Mouse (Mus musculus) spleen, adult 2 months (tissue): Measurements from ENCODE around the gene Rnf114. TPM values are rescaled to one million over a fixed set of nuclear protein-coding genes. Genes with fewer than 3 reads are reported as not detected.

Source experiments
- DNase-seq, 2 experiments: peaks; one replicate each; pipeline versions ENCODE4 v3.0.0 to v3.0.0-alpha.2; 2012 to 2021; ENCODE audit warnings: low spot score in 2 of 2, low read depth in 1 of 2
- H3K27ac ChIP-seq: fragments of 200-500 bp; 2 replicates; pipeline ENCODE4 v1.5.1; 2012; ENCODE audit warnings: low read length, inconsistent platforms; ENCODE audit not compliant: insufficient read depth
- H3K27me3 ChIP-seq: fragments of 200-500 bp; 2 replicates; pipeline ENCODE4 v1.6.1; 2012; ENCODE audit warnings: mild to moderate bottlenecking, moderate library complexity, low read length, inconsistent platforms; ENCODE audit not compliant: control insufficient read depth, insufficient read depth
- H3K36me3 ChIP-seq: fragments of 200-500 bp; 2 replicates; pipeline ENCODE4 v1.6.1; 2012; ENCODE audit warnings: mild to moderate bottlenecking, low read length, inconsistent platforms; ENCODE audit not compliant: control insufficient read depth, insufficient read depth
- H3K4me1 ChIP-seq: fragments of 200-500 bp; 2 replicates; pipeline ENCODE4 v1.6.1; 2011; ENCODE audit warnings: inconsistent platforms; ENCODE audit not compliant: control insufficient read depth, insufficient read depth, insufficient read length
- H3K4me3 ChIP-seq: fragments of 200-500 bp; 2 replicates; pipeline ENCODE4 v1.5.1; 2011; ENCODE audit warnings: mild to moderate bottlenecking, inconsistent platforms; ENCODE audit not compliant: insufficient read depth, insufficient read length; ENCODE audit errors: extremely low read depth
- CTCF ChIP-seq: fragments of 200-500 bp; IDR thresholded peaks from 2 replicates; pipeline ENCODE4 v1.5.1; 2011; ENCODE audit warnings: mild to moderate bottlenecking, inconsistent platforms; ENCODE audit not compliant: insufficient read depth, insufficient read length, insufficient replicate concordance; ENCODE audit errors: extremely low read depth
- POLR2A ChIP-seq: fragments of 200-500 bp; IDR thresholded peaks from 2 replicates; pipeline ENCODE4 v1.6.1; 2011; ENCODE audit warnings: low read depth, low read length, inconsistent platforms
- WGBS: fragments of 180-500 bp; shearing (Covaris S2); methylation state at CpG from one replicate; pipeline ENCODE4 v1.1.7; 2018; 5-methylcytosine and 5-hydroxymethylcytosine counted together
- polyA plus RNA-seq: library from polyadenylated mRNA; depleted of rRNA; stranded (reverse); fragments of >200 nt; gene quantifications from 2 replicates; pipeline ENCODE4 v1.2.3, GENCODE M21; 2012

Gene Rnf114
- polyA plus RNA-seq, 1 experiment, result 88.0 TPM

DNA sequence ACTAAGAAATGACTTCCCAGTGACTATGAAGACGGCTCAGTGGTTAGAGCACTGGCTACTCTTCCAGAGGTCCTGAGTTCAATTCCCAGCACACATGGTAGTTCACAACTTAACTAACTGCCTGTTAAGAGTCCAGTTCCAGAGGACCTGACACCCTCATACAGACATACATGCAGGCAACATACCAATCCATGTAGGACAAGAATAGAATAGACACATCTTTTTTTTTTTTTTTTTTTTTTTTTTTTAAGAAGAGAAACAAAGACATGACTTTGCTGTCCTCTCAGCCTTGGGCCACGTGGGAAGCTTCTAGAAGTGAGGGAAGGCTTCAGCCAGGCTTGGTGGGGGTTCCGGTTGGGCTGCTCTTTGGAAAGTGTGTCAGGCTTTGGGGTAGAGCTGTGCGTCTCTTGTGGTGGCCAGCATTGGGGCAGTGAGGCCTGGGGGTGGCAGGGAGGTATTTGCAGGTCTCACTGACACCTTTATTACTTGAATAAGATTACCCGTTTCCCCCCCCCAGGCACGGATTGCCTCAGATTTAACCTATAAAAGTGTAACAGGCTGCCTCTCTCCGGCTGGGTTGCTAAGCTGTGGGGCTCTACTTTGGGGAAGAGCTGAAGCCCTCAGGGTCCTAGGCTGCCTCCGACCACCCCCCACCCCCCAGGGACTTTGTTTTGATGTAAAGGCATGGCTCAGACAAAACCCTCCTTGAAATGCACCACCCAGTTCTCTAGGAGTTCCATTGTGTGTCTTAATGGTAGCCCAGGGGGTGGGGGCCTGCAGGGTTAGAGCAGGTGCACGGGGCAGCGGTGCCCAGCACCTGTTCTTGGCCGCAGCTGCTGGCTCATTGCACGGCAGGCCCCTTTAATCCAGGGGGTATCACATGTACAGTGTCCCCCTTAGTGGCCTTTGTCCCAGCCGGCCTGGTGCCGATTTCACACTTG is 47.4 kb downstream of the Rnf114 start:
- WGBS, result 75% methylated on average over 14 of the region's 14 CpGs
- H3K27me3 ChIP-seq, result no peaks in the 10 kb centered on the region
- peaks cover 6% of the 10 kb centered on the region for H3K4me1 ChIP-seq
- DNase-seq, result no peak
- no peak for TF ChIP-seq POLR2A
- no peak for TF ChIP-seq CTCF
- no peak overlapping the region for H3K27ac ChIP-seq
- no peaks in the 10 kb centered on the region for H3K36me3 ChIP-seq
- peak overlapping the region; percentile 12 for H3K4me3 ChIP-seq

- Histone ChIP-seq H3K27ac (no peak overlapping the region), H3K4me1 (peaks cover 6% of the 10 kb centered on the region), H3K4me3 (0 out of 2 replicates have a peak overlapping the region, but pooled peaks have one; percentile 24), H3K36me3 (no peaks in the 10 kb centered on the region), H3K27me3 (no peaks in the 10 kb centered on the region)
- DNase-seq, result no peak
- TF ChIP-seq CTCF, result no peak
- TF ChIP-seq POLR2A, result no peak
- 69% methylated on average over 12 of the region's 12 CpGs for WGBS
These were observed 48.1 kb downstream of the Rnf114 start for GRCm38 (mm10) chr2:167540477-167541110.

DNA sequence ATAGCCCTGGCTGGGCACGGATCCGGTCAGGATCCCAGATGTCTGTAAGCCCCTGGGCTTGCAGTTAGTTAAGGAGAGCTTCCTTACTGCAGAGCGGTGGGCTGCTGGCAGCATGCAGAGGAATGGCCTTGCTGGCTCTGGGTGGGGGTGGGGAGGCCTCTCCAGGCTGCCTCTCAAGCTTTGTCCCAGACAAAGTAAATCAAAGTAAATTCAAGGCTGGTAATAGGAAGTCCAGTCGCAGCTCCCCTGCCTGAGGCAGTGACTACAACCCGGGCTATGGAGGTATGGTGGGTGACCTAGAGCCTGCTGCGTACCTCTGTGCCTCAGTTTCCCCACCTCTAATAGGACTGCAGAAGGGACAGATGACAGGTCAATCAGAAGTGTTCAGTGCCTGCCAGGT is 48.9 kb downstream of the Rnf114 start:
- Histone ChIP-seq H3K27ac (no peak overlapping the region), H3K27me3 (no peaks in the 10 kb centered on the region), H3K4me1 (peaks cover 6% of the 10 kb centered on the region), H3K36me3 (no peaks in the 10 kb centered on the region), H3K4me3 (no peak overlapping the region)
- TF ChIP-seq CTCF, result no peak
- TF ChIP-seq POLR2A, result no peak
- DNase-seq, result no peak
- WGBS, result 75% methylated on average over 6 of the region's 6 CpGs

DNA sequence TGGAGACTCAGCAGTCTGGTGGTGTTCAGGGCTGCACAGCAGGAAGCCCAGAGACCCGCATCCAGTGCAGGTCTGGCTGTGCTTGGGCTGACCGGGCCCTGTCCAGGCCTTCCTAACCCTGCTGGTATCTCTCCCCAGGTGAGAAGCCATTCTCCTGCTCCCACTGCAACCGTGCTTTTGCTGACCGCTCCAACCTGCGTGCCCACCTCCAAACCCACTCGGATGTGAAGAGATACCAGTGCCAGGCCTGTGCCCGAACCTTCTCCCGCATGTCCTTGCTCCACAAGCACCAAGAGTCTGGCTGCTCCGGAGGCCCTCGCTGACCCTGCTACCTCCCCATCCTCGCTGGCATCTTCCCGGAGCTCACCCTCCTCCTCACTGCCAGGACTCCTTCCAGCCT is 49.3 kb downstream of the Rnf114 start:
- H3K27ac ChIP-seq, result no peak overlapping the region
- H3K36me3 ChIP-seq, result no peaks in the 10 kb centered on the region
- H3K4me3 ChIP-seq, result no peak overlapping the region
- WGBS, result 88% methylated on average over 12 of the region's 12 CpGs
- no peaks in the 10 kb centered on the region for H3K27me3 ChIP-seq
- H3K4me1 ChIP-seq, result peaks cover 5% of the 10 kb centered on the region
- TF ChIP-seq CTCF (no peak), POLR2A (no peak)
- DNase-seq, result no peak

GRCm38 (mm10) chr2:167542361-167542760 is 49.9 kb downstream of the Rnf114 start:
- no peak for DNase-seq
- 86% methylated on average over 4 of the region's 4 CpGs for WGBS
- H3K4me1 ChIP-seq, result peaks cover 3% of the 10 kb centered on the region
- no peak overlapping the region for H3K4me3 ChIP-seq
- no peaks in the 10 kb centered on the region for H3K27me3 ChIP-seq
- H3K27ac ChIP-seq, result no peak overlapping the region
- TF ChIP-seq CTCF (no peak), POLR2A (no peak)
- H3K36me3 ChIP-seq, result no peaks in the 10 kb centered on the region

DNA sequence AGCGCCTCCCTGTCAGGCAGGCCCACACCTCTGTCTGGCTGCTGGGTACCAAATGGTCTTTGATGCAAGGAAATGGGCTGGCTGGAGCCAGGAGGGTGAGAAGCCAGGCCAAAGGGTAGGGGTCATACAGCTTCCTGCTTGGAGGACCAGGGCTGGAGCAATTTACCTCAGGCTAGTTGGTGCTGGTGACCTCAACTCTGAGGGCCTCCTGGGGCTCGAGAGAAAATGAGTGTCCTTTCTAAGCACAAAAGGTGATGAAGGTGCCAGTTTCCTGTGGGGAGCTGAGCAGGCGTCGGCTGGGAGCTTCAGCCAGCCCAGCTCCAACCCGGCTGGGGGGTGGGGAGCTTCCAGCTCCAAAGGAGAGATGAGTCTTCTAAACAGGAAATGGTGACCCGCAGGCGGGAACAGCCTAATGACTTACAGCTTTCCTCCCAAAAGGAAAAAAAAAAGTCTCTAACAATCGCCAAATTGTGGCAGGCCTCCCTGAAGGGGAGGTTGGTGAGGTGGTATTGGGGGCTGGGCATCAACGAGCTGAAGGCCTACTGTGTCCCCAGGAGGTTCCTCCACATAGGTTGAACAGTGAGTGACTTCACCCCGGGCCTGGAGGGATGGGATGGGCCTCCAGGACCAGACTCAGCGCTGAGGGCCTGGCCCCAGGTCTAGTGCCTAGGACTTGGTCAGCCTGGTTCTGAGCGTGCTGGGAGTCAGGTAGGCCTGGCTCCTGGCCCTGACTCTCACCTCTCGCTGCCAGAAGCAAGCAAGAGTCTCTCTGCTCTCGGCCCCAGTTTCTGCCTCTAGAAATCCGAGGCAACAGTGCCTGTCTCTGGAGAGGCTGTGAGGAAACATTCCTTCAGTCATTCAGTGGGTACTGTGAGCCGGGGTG is 50.9 kb downstream of the Rnf114 start:
- WGBS, result 71% methylated on average over 16 of the region's 16 CpGs
- H3K27ac ChIP-seq, result peak overlapping the region; percentile 68
- no peaks in the 10 kb centered on the region for H3K36me3 ChIP-seq
- H3K4me1 ChIP-seq, result peaks cover 3% of the 10 kb centered on the region
- DNase-seq, result no peak
- H3K4me3 ChIP-seq, result no peak overlapping the region
- no peak for TF ChIP-seq POLR2A
- no peak for TF ChIP-seq CTCF
- no peaks in the 10 kb centered on the region for H3K27me3 ChIP-seq
